In the genomic region with DNA sequence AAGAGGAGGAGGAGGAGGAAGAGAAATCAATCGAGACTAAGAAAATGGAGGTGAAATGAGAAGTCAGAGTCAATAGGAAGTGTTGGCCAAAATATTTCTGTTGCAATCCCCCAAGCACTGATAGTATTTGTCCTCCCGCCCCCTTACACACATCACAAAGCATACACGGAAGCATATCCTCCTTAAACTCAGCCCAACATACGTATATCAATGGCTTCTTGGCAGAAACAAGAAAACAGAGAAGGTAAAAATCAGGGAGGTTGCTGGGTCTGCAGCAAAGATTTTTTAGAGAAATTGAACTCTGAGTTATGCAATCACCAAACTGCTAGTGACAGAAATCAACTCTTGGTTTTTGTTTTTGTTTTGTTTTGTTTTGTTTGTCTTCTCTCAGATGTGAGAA, we compare ENCODE assay signal across 13 mouse cellular contexts. TPM values are rescaled to one million over a fixed set of nuclear protein-coding genes. Genes with fewer than 3 reads are reported as not detected.
DNase-seq lines count a peak whose midpoint lies in the region; ATAC-seq lines count a peak whose summit lies in the region.
"Had no signal": no experiment of that assay in that cellular context is flagged by ENCODE, and none has a peak within 500 bp of the region (broad histone marks: within the 10 kb centered on the region; RNA-seq: fewer than 3 reads in every experiment).

No protein-coding gene starts in this region.

- H3K27me3 ChIP-seq in heart, embryonic 15.5 days, result no peaks in the 10 kb centered on the region
- H3K27me3 ChIP-seq in heart, embryonic 10.5 days (ENCODE audit: insufficient read depth, poor library complexity, severe bottlenecking), result peaks cover 18% of the 10 kb centered on the region
- peaks cover 3% of the 10 kb centered on the region; the same call in 1 of the 2 replicates for H3K27me3 ChIP-seq in midbrain, embryonic 14.5 days (ENCODE audit: control insufficient read depth, insufficient read depth, low read length)
- peaks cover 29% of the 10 kb centered on the region for H3K27me3 ChIP-seq in midbrain, embryonic 10.5 days (ENCODE audit: low read depth, poor library complexity, severe bottlenecking)
- H3K27me3 ChIP-seq: limb, embryonic 15.5 days; neural tube, embryonic 12.5 days had no signal

- ATAC-seq in heart, embryonic 15.5 days (replicated peaks; ENCODE audit: insufficient number of reproducible peaks, insufficient read depth, low FRiP score, low read depth), result no peak
- ATAC-seq in midbrain, embryonic 14.5 days (ENCODE audit: low FRiP score, low TSS enrichment), result no peak
- ATAC-seq in granulocyte monocyte progenitor cell, adult 5-6 weeks (replicated peaks; ENCODE audit: poor library complexity, severe bottlenecking), result peak; percentile 74
- ATAC-seq in monocyte, adult 5-6 weeks (replicated peaks; ENCODE audit: insufficient number of reproducible peaks, low FRiP score, low TSS enrichment, poor library complexity, severe bottlenecking), result peak; percentile 84

- peaks cover 26% of the 10 kb centered on the region for H3K4me1 ChIP-seq in heart, embryonic 15.5 days (replicated peaks)
- H3K4me1 ChIP-seq in heart, embryonic 10.5 days, result peaks cover 31% of the 10 kb centered on the region
- H3K4me1 ChIP-seq in midbrain, embryonic 14.5 days (ENCODE audit: control insufficient read depth, insufficient read depth, low read length), result peaks cover 20% of the 10 kb centered on the region
- H3K4me1 ChIP-seq in midbrain, embryonic 10.5 days, result peaks cover 33% of the 10 kb centered on the region

- no peaks in the 10 kb centered on the region for H3K36me3 ChIP-seq in heart, embryonic 15.5 days
- no peaks in the 10 kb centered on the region for H3K36me3 ChIP-seq in heart, embryonic 10.5 days
- H3K36me3 ChIP-seq in midbrain, embryonic 14.5 days (ENCODE audit: control insufficient read depth, insufficient read depth, low read length), result no peaks in the 10 kb centered on the region
- H3K36me3 ChIP-seq in midbrain, embryonic 10.5 days, result no peaks in the 10 kb centered on the region
- H3K36me3 ChIP-seq: forebrain, embryonic 10.5 days; limb, embryonic 15.5 days; neural tube, embryonic 12.5 days had no signal

- peak overlapping the region; percentile 83; the same call in 1 of the 2 replicates for H3K4me2 ChIP-seq in heart, embryonic 15.5 days
- 0 out of 2 replicates have a peak overlapping the region, but pooled peaks have one; percentile 81 for H3K4me2 ChIP-seq in midbrain, embryonic 14.5 days (ENCODE audit: low read length)
- H3K4me2 ChIP-seq: limb, embryonic 15.5 days had no signal

- H3K27ac ChIP-seq in heart, embryonic 15.5 days, result no peak overlapping the region
- no peak overlapping the region for H3K27ac ChIP-seq in heart, embryonic 10.5 days
- H3K27ac ChIP-seq in midbrain, embryonic 14.5 days (replicated peaks; ENCODE audit: low read depth, low read length), result no peak overlapping the region
- no peak overlapping the region for H3K27ac ChIP-seq in midbrain, embryonic 10.5 days (replicated peaks)
- H3K27ac ChIP-seq: forebrain, embryonic 10.5 days; limb, embryonic 15.5 days; neural tube, embryonic 12.5 days had no signal

- H3K4me3 ChIP-seq in heart, embryonic 15.5 days, result peak overlapping the region; percentile 68; the same call in 1 of the 2 replicates
- no peak overlapping the region for H3K4me3 ChIP-seq in heart, embryonic 10.5 days
- H3K4me3 ChIP-seq in midbrain, embryonic 14.5 days (replicated peaks; ENCODE audit: low read depth, low read length), result no peak overlapping the region
- H3K4me3 ChIP-seq in midbrain, embryonic 10.5 days, result no peak overlapping the region

- 61% methylated on average over 4 of the region's 4 CpGs for WGBS in heart, embryonic 15.5 days
- 65% methylated on average over 4 of the region's 4 CpGs for WGBS in heart, embryonic 10.5 days
- 84% methylated on average over 4 of the region's 4 CpGs for WGBS in midbrain, embryonic 14.5 days
- WGBS in midbrain, embryonic 10.5 days, result 81% methylated on average over 4 of the region's 4 CpGs

- no peaks in the 10 kb centered on the region for H3K9me3 ChIP-seq in heart, embryonic 15.5 days (replicated peaks)
- H3K9me3 ChIP-seq in heart, embryonic 10.5 days, result no peaks in the 10 kb centered on the region
- H3K9me3 ChIP-seq in midbrain, embryonic 14.5 days (ENCODE audit: control insufficient read depth, low read length), result no peaks in the 10 kb centered on the region
- no peaks in the 10 kb centered on the region for H3K9me3 ChIP-seq in midbrain, embryonic 10.5 days (replicated peaks)
- H3K9me3 ChIP-seq: forebrain, embryonic 10.5 days; limb, embryonic 15.5 days; neural tube, embryonic 12.5 days had no signal

- no peak for DNase-seq in heart, embryonic 10.5 days (ENCODE audit: low spot score)
- no peak for DNase-seq in midbrain, embryonic 14.5 days
- no peak for DNase-seq in midbrain, embryonic 10.5 days (ENCODE audit: low spot score)
- no peak for DNase-seq in spleen, postnatal 4 days (ENCODE audit: low spot score in 2 of 2)
- no peak for DNase-seq in left cerebral cortex, adult 8-10 months (ENCODE audit: low spot score in 2 of 2)
- DNase-seq: gastrocnemius, postnatal 14 days; kidney, adult 18-20 months had no signal

- H3K9ac ChIP-seq in heart, embryonic 15.5 days, result no peak overlapping the region
- H3K9ac ChIP-seq in midbrain, embryonic 14.5 days (replicated peaks; ENCODE audit: low read length), result no peak overlapping the region
- H3K9ac ChIP-seq: limb, embryonic 15.5 days; neural tube, embryonic 12.5 days had no signal

RNA-seq across cellular contexts. Expression of a gene that starts 2.4 kb away (rescaled TPM):
- polyA plus RNA-seq in heart, embryonic 15.5 days (2015; fragmentation: Nextera tagmentation; extraction: Ambion mirVana), result 25.3 and 34.6 TPM in 2 replicates
- polyA plus RNA-seq in heart, embryonic 10.5 days (2016; fragmentation: Nextera tagmentation; extraction: Ambion mirVana), result 25.7 and 30.1 TPM in 2 replicates
- 17.2 and 18.6 TPM in 2 replicates for polyA plus RNA-seq in midbrain, embryonic 14.5 days (2014; fragmentation: Nextera tagmentation; extraction: Ambion mirVana)
- polyA plus RNA-seq in midbrain, embryonic 10.5 days (2016; fragmentation: Nextera tagmentation; extraction: Ambion mirVana), result 15.0 and 15.9 TPM in 2 replicates
- total RNA-seq in granulocyte monocyte progenitor cell, adult 5-6 weeks (2014; fragmentation: Nextera tagmentation), result 35.5 and 40.5 TPM in 2 replicates
- 36.8 and 37.1 TPM in 2 replicates for total RNA-seq in granulocyte monocyte progenitor cell, adult 5-6 weeks (2017)
- 71.6 to 86.1 TPM (median 75.5 TPM) in 3 replicates for total RNA-seq in monocyte, adult 5-6 weeks (2017)
- total RNA-seq in left cerebral cortex, adult 8-10 months (2022), result 10 to 100 TPM; 26.8 to 30.9 (median 30.6) TPM

RNA-seq across cellular contexts. Expression of a gene that starts 11.1 kb away (rescaled TPM):
- 6.1 and 11.9 TPM in 2 replicates for polyA plus RNA-seq in heart, embryonic 15.5 days (2015; fragmentation: Nextera tagmentation; extraction: Ambion mirVana)
- 6.2 and 6.6 TPM in 2 replicates for polyA plus RNA-seq in heart, embryonic 10.5 days (2016; fragmentation: Nextera tagmentation; extraction: Ambion mirVana)
- polyA plus RNA-seq in midbrain, embryonic 14.5 days (2014; fragmentation: Nextera tagmentation; extraction: Ambion mirVana), result 1.7 and 1.9 TPM in 2 replicates
- 1.7 TPM in 2 replicates for polyA plus RNA-seq in midbrain, embryonic 10.5 days (2016; fragmentation: Nextera tagmentation; extraction: Ambion mirVana)
- 33.7 and 36.6 TPM in 2 replicates for total RNA-seq in granulocyte monocyte progenitor cell, adult 5-6 weeks (2014; fragmentation: Nextera tagmentation)
- total RNA-seq in granulocyte monocyte progenitor cell, adult 5-6 weeks (2017), result 28.9 and 29.0 TPM in 2 replicates
- total RNA-seq in monocyte, adult 5-6 weeks (2017), result 20.0 to 28.0 TPM (median 25.1 TPM) in 3 replicates
- total RNA-seq in left cerebral cortex, adult 8-10 months (2022), result 1 to 10 TPM; 2.0 to 2.8 (median 2.1) TPM

Comparison
In these comparisons a context has a peak if more than half of its experiments do, and no peak if none do; other contexts are left out.
1. ATAC-seq: peak in granulocyte monocyte progenitor cell, adult 5-6 weeks (single experiment) and monocyte, adult 5-6 weeks (single experiment); none in heart, embryonic 15.5 days (single experiment) and midbrain, embryonic 14.5 days (single experiment).